Mouse (Mus musculus): ENCODE data around the gene Secisbp2l. TPM values are rescaled to one million over a fixed set of nuclear protein-coding genes. Genes with fewer than 3 reads are reported as not detected.

Secisbp2l gene
- polyA plus RNA-seq, 1 experiment from 2014 or later, result 16.1 TPM

DNA sequence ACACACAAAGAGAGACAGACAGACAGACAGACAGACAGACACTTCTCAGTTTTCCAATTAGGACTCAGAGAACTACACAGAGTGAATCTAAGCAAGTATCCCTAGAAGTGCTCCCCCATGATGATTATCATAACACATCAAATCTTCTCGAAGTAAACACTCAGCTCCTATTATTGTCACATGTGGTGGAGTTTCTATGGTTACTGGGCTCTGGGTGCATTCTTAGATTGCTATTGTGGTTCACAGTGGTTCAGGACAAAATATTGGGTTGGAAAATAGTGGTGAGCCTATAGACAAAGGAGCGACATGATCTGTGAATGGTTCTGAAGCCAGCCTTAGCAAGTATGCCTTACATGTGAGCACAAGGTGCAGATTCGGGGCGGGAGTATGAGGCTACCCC lies 19.3 kb upstream of the Secisbp2l start:
- WGBS, result 78% methylated on average over 4 of the region's 4 CpGs
- no peak overlapping the region for H3K27ac ChIP-seq (ENCODE audit: low read length)
- H3K4me2 ChIP-seq (ENCODE audit: low read depth, low read length), result no peak overlapping the region
- no peaks in the 10 kb centered on the region for H3K9me3 ChIP-seq (replicated peaks; ENCODE audit: control insufficient read depth, low read length)
- no peaks in the 10 kb centered on the region for H3K36me3 ChIP-seq (ENCODE audit: control insufficient read depth, insufficient read depth, low read length)
- no peak overlapping the region for H3K9ac ChIP-seq (ENCODE audit: low read length)
- ATAC-seq (ENCODE audit: insufficient read depth, low FRiP score), result no peak
- no peak overlapping the region for H3K4me3 ChIP-seq (replicated peaks; ENCODE audit: low read length)
- H3K4me1 ChIP-seq (ENCODE audit: control insufficient read depth, insufficient read depth, low read length), result peaks cover 7% of the 10 kb centered on the region; the same call in 1 of the 2 replicates
- H3K27me3 ChIP-seq (ENCODE audit: control insufficient read depth, insufficient read depth, low read length), result no peaks in the 10 kb centered on the region

DNA sequence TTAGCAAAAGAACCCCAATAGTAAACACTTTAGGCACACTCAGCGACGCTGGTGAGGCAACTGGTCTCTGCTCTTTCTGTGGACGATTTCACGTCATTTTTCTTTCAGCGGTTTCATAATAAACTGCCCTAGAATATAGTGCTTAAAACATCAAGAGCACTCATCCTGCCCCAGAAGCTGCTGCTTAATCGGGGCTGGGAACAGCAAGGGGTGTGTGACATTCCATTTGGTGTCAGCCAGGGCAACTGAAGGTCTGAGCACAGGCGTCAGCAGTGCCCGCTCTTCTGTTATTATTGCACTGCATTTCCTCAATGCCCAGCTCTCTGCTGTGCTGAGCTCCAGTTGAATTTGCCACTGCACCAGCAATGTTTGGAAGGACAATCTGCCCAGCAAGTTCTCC lies 18.4 kb upstream of the Secisbp2l start:
- Histone ChIP-seq H3K9me3 (replicated peaks; ENCODE audit: control insufficient read depth, low read length) (no peaks in the 10 kb centered on the region), H3K4me3 (replicated peaks; ENCODE audit: low read length) (no peak overlapping the region), H3K4me2 (ENCODE audit: low read depth, low read length) (no peak overlapping the region), H3K27ac (ENCODE audit: low read length) (no peak overlapping the region), H3K9ac (ENCODE audit: low read length) (no peak overlapping the region), H3K36me3 (ENCODE audit: control insufficient read depth, insufficient read depth, low read length) (no peaks in the 10 kb centered on the region), H3K4me1 (ENCODE audit: control insufficient read depth, insufficient read depth, low read length) (peaks cover 7% of the 10 kb centered on the region; the same call in 1 of the 2 replicates), H3K27me3 (ENCODE audit: control insufficient read depth, insufficient read depth, low read length) (no peaks in the 10 kb centered on the region)
- no peak for ATAC-seq (ENCODE audit: insufficient read depth, low FRiP score)
- WGBS, result 30% methylated on average over 8 of the region's 8 CpGs

- no peak overlapping the region for H3K4me2 ChIP-seq (ENCODE audit: low read depth, low read length)
- WGBS, result 53% methylated on average over 4 of the region's 4 CpGs
- H3K27ac ChIP-seq (ENCODE audit: low read length), result no peak overlapping the region
- H3K9me3 ChIP-seq (replicated peaks; ENCODE audit: control insufficient read depth, low read length), result no peaks in the 10 kb centered on the region
- no peak overlapping the region for H3K9ac ChIP-seq (ENCODE audit: low read length)
- H3K36me3 ChIP-seq (ENCODE audit: control insufficient read depth, insufficient read depth, low read length), result no peaks in the 10 kb centered on the region
- H3K27me3 ChIP-seq (ENCODE audit: control insufficient read depth, insufficient read depth, low read length), result no peaks in the 10 kb centered on the region
- H3K4me1 ChIP-seq (ENCODE audit: control insufficient read depth, insufficient read depth, low read length), result peaks cover 7% of the 10 kb centered on the region; the same call in 1 of the 2 replicates
- peak; percentile 64; the same call in 1 of the 2 replicates for ATAC-seq (ENCODE audit: insufficient read depth, low FRiP score)
- no peak overlapping the region for H3K4me3 ChIP-seq (replicated peaks; ENCODE audit: low read length)
Measured at GRCm38 (mm10) chr2:125800428-125800827, 17.8 kb upstream of the Secisbp2l start.

DNA sequence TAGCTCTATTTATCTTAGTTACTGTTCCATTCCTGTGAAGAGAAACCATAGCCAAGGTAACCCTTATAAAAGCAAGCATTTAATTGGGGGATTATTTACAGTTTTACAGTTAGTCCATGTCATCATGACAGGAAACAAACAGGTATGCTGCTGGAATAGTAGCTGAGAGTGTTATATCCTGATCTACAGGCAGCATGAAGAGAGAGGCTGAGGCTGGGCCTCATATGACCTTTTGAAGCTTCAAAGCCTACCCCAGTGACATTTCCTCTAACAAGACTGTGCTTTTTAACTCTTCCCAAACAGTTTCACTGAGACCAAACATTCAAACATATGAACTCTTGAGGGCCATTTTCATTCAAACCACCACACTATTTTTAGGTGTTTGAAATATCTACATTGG lies 15.2 kb upstream of the Secisbp2l start:
- Histone ChIP-seq H3K27ac (ENCODE audit: low read length) (no peak overlapping the region), H3K4me1 (ENCODE audit: control insufficient read depth, insufficient read depth, low read length) (peaks cover 7% of the 10 kb centered on the region; the same call in 1 of the 2 replicates), H3K4me3 (replicated peaks; ENCODE audit: low read length) (no peak overlapping the region), H3K4me2 (ENCODE audit: low read depth, low read length) (no peak overlapping the region), H3K9me3 (replicated peaks; ENCODE audit: control insufficient read depth, low read length) (no peaks in the 10 kb centered on the region), H3K36me3 (ENCODE audit: control insufficient read depth, insufficient read depth, low read length) (no peaks in the 10 kb centered on the region), H3K9ac (ENCODE audit: low read length) (no peak overlapping the region), H3K27me3 (ENCODE audit: control insufficient read depth, insufficient read depth, low read length) (no peaks in the 10 kb centered on the region)
- no peak for ATAC-seq (ENCODE audit: insufficient read depth, low FRiP score)

DNA sequence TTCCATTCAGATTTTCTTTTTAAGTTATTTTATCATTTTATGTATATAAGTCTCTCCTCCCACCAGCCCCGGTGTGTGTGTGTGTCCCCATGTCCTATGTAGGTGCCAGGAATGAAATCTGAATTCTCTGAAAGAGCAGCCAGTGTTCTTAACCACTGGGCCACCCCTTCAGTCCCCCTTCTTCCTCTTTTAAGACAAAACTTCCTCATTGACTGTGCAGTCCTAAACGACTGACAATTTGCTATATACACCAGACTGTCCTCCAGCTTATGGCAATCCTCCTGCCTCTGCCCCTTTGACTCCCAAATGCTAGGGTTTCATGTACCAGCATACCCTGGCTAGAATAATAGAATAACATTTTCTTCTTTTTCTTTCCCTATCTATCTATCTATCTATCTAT lies 12.4 kb upstream of the Secisbp2l start:
- Histone ChIP-seq H3K36me3 (ENCODE audit: control insufficient read depth, insufficient read depth, low read length) (no peaks in the 10 kb centered on the region), H3K27ac (ENCODE audit: low read length) (no peak overlapping the region), H3K4me2 (ENCODE audit: low read depth, low read length) (no peak overlapping the region), H3K4me1 (ENCODE audit: control insufficient read depth, insufficient read depth, low read length) (no peaks in the 10 kb centered on the region), H3K9me3 (replicated peaks; ENCODE audit: control insufficient read depth, low read length) (no peaks in the 10 kb centered on the region), H3K9ac (ENCODE audit: low read length) (no peak overlapping the region), H3K27me3 (ENCODE audit: control insufficient read depth, insufficient read depth, low read length) (no peaks in the 10 kb centered on the region), H3K4me3 (replicated peaks; ENCODE audit: low read length) (no peak overlapping the region)
- no peak for ATAC-seq (ENCODE audit: insufficient read depth, low FRiP score)
- WGBS, result 66% methylated on average over 2 of the region's 2 CpGs

- Histone ChIP-seq H3K27ac (ENCODE audit: low read length) (no peak overlapping the region), H3K4me1 (ENCODE audit: control insufficient read depth, insufficient read depth, low read length) (no peaks in the 10 kb centered on the region), H3K36me3 (ENCODE audit: control insufficient read depth, insufficient read depth, low read length) (no peaks in the 10 kb centered on the region), H3K9me3 (replicated peaks; ENCODE audit: control insufficient read depth, low read length) (no peaks in the 10 kb centered on the region), H3K9ac (ENCODE audit: low read length) (no peak overlapping the region), H3K27me3 (ENCODE audit: control insufficient read depth, insufficient read depth, low read length) (no peaks in the 10 kb centered on the region), H3K4me2 (ENCODE audit: low read depth, low read length) (no peak overlapping the region), H3K4me3 (replicated peaks; ENCODE audit: low read length) (no peak overlapping the region)
- ATAC-seq (ENCODE audit: insufficient read depth, low FRiP score), result no peak
- 58% methylated on average over 2 of the region's 2 CpGs for WGBS
Measured at GRCm38 (mm10) chr2:125794166-125794565, 11.5 kb upstream of the Secisbp2l start.

GRCm38 (mm10) chr2:125792879-125793261 lies 10.2 kb upstream of the Secisbp2l start:
- H3K9ac ChIP-seq (ENCODE audit: low read length), result no peak overlapping the region
- 80% methylated on average over 11 of the region's 11 CpGs for WGBS
- H3K27me3 ChIP-seq (ENCODE audit: control insufficient read depth, insufficient read depth, low read length), result no peaks in the 10 kb centered on the region
- H3K4me3 ChIP-seq (replicated peaks; ENCODE audit: low read length), result no peak overlapping the region
- no peaks in the 10 kb centered on the region for H3K9me3 ChIP-seq (replicated peaks; ENCODE audit: control insufficient read depth, low read length)
- H3K4me2 ChIP-seq (ENCODE audit: low read depth, low read length), result no peak overlapping the region
- no peaks in the 10 kb centered on the region for H3K36me3 ChIP-seq (ENCODE audit: control insufficient read depth, insufficient read depth, low read length)
- no peaks in the 10 kb centered on the region for H3K4me1 ChIP-seq (ENCODE audit: control insufficient read depth, insufficient read depth, low read length)
- no peak overlapping the region for H3K27ac ChIP-seq (ENCODE audit: low read length)
- ATAC-seq (ENCODE audit: insufficient read depth, low FRiP score), result no peak

DNA sequence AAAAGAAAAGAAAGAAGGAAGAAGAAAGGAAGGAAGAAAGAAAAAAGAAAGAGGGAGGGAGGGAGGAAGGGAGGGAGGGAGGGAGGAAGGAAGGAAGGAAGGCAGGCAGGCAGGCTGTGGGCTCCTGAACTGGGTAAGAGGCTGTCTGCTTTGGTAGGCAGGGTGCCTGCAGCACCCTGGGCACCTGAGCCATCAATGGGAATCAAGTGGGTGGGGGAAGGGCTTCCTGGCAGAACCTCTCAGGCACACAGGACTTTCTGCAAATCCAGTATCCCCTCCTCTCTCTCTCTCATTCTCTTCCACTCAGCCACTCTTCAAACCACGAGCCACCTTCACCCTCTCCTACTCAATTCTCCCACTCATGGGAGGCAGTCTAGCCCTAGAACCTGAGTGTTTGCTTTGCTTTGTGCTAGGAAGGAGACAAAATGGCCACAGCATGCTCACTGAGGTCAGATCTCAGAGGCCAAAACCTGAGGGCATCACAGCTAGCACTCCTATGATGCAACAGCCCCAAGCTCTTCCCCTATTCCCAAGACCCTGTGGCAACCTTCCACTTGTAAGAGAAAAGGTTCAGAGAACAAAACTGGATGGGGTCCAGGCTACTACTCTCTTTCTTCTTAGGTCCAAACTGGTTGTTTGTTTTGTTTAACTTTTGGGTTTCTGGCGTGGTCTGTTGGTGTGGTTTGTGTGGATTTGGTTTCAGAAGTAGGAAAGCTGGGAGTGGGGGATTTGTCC lies 9.6 kb upstream of the Secisbp2l start:
- Histone ChIP-seq H3K9ac (ENCODE audit: low read length) (no peak overlapping the region), H3K36me3 (ENCODE audit: control insufficient read depth, insufficient read depth, low read length) (no peaks in the 10 kb centered on the region), H3K27me3 (ENCODE audit: control insufficient read depth, insufficient read depth, low read length) (no peaks in the 10 kb centered on the region), H3K4me1 (ENCODE audit: control insufficient read depth, insufficient read depth, low read length) (no peaks in the 10 kb centered on the region), H3K27ac (ENCODE audit: low read length) (no peak overlapping the region), H3K4me2 (ENCODE audit: low read depth, low read length) (no peak overlapping the region), H3K9me3 (replicated peaks; ENCODE audit: control insufficient read depth, low read length) (no peaks in the 10 kb centered on the region), H3K4me3 (replicated peaks; ENCODE audit: low read length) (no peak overlapping the region)
- 67% methylated on average over 2 of the region's 2 CpGs for WGBS
- ATAC-seq (ENCODE audit: insufficient read depth, low FRiP score), result no peak

GRCm38 (mm10) chr2:125791485-125791885 lies 8.8 kb upstream of the Secisbp2l start:
- Histone ChIP-seq H3K9me3 (replicated peaks; ENCODE audit: control insufficient read depth, low read length) (no peaks in the 10 kb centered on the region), H3K4me3 (replicated peaks; ENCODE audit: low read length) (no peak overlapping the region), H3K4me1 (ENCODE audit: control insufficient read depth, insufficient read depth, low read length) (no peaks in the 10 kb centered on the region), H3K27me3 (ENCODE audit: control insufficient read depth, insufficient read depth, low read length) (no peaks in the 10 kb centered on the region), H3K9ac (ENCODE audit: low read length) (no peak overlapping the region), H3K27ac (ENCODE audit: low read length) (no peak overlapping the region), H3K36me3 (ENCODE audit: control insufficient read depth, insufficient read depth, low read length) (no peaks in the 10 kb centered on the region), H3K4me2 (ENCODE audit: low read depth, low read length) (no peak overlapping the region)
- WGBS, result 62% methylated on average over 7 of the region's 7 CpGs
- no peak for ATAC-seq (ENCODE audit: insufficient read depth, low FRiP score)

Measured in stomach, embryonic 16.5 days (tissue).